Mouse (Mus musculus) MEL-GATA-1-ER (cell line): ENCODE data around the gene Jsrp1.

Source experiments
- DNase-seq: peaks from one replicate; pipeline ENCODE4 v3.0.0-alpha.2; 2012; ENCODE audit warnings: low read depth; ENCODE audit errors: extremely low read depth

Gene Jsrp1

DNA sequence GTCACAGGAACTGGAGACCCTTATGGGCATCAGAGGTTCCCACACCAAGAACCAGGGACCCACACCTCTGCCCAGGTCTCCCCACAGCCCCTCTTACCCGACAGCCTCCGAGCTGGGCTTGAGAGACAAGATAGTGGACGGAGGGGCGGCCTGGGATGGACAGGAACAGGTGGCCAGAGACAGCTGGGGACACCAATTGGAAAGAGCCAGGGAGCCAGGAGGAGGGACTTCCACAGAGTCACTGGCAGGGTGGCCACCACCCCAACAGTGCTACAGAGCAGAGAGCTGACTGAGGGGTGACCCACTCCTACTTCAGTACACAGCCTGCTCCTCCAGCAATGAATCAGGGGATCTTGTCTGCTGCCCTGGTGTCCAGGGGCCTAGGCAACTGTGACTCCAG is at the start of gene Jsrp1:
TSS of gene Jsrp1 (minus strand) at position 133 of the 400 bp plus-strand sequence.
- DNase-seq: no peak

- no peak for DNase-seq
Observed at GRCm38 (mm10) chr10:80862305-80862704, 49.0 kb upstream of the Jsrp1 start.

DNA sequence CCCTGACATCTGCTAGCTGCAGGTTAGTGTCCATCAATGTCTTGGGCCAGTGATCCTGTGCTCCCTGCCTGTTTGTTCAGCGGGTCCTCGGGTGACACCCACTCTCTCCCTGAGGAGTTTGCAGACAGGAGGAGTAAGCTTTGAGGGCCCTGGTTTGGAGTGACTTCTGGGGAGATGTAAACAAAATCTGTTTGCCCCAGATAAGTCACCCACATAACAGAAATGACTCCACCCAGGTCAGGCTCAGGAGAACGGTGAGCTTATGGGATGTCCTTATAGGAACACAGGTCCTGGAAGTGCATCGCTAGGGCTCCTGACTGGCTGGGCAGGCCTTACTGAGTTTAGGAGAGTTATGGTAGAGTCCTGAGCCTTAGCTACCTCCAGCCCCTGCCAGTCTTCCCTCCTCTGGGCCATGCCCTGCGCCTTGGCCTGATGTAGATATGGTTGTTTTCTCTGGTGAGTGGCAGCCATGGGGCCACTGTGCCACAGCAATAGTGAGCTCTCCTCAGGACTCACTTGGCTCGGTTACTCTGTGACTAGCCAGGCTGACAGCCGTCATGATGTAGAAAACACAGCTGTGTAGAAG is 45.1 kb upstream of the Jsrp1 start:
- peak; percentile 63 for DNase-seq

DNA sequence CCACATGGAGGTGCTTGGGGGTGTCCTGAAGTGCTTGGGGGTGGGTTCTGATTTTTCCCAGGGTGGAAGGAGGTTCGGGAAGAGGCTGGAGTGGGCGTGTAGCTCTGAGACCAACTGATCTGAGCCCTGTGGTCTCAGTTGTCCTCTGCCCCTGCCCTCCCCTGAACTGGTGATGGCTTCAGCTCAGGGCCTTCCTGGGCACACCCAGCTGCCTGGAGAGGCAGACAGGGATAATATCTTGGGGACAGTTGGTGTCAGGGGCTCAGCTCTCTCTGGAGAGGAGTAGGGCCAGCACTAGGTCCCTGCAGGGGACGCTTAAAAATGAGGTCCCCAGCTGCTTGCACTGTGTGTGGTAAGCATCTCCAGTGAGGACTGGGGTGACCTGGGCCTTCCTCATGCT is 44.5 kb upstream of the Jsrp1 start:
- no peak for DNase-seq

DNA sequence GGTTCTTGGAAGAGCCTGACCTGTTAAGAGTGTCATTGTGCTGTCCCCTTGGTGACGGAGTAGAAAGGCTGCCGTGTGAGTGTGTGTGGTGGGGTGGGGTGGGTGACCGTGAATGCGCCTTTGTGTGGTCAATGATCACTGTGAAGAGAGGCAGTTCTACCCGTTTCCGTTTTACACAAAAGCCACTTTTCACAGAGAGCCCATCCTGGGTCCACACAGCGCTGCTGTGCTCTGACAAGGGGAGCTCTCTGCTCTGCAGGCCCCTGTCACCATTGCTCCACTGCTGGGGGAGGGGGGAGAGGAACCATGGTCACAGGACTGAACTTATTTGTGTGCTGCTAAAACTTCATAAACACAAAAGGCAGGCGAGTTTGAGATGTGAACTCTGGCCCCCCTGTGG is 44.1 kb upstream of the Jsrp1 start:
- no peak for DNase-seq

- DNase-seq: no peak
Observed at GRCm38 (mm10) chr10:80856908-80857307, 43.6 kb upstream of the Jsrp1 start.

GRCm38 (mm10) chr10:80856267-80856666 is 43.0 kb upstream of the Jsrp1 start:
- no peak for DNase-seq

GRCm38 (mm10) chr10:80855749-80856073 is 42.4 kb upstream of the Jsrp1 start:
- DNase-seq: no peak

GRCm38 (mm10) chr10:80854913-80855748 is 41.8 kb upstream of the Jsrp1 start, which contains the start of the genes Lsm7 and Sppl2b:
TSS of gene Lsm7 (minus strand) at chr10:80855209.
TSS of gene Sppl2b (plus strand) at chr10:80855275.
- peak; percentile 74 for DNase-seq

GRCm38 (mm10) chr10:80848571-80848970 is 35.3 kb upstream of the Jsrp1 start:
- no peak for DNase-seq

- no peak for DNase-seq
Observed at GRCm38 (mm10) chr10:80845732-80846131, 32.4 kb upstream of the Jsrp1 start.

GRCm38 (mm10) chr10:80845055-80845693 is 31.9 kb upstream of the Jsrp1 start:
- DNase-seq: no peak

DNA sequence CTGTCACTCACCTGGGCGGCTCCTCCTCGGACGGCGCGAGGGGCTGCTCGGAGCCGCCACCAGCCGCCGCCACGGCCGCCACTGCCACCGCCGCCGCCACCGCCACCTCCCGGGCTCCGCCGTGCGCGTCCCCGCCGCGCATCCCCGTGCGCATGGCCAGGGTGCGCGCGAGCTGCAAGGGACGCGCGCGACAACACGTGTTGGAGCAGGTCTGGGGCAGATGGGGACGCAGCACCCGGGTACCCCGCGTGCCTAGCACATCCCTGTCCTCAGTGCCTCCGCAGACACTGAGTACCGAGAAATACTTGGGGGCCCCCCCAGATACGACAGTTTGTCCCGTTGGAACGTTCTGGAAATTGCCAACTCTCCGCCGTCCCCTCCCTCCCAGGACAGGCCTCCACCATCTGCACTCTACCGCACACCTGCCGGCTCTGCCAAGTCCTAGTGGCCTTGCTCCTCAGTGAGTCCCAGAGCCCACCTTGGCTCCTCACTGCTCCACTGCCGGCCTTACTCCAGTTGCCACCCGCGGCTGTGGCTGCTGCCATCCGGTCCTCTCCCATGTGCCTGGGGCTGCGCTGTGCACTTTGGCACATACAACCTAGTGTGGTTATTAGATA is 30.7 kb upstream of the Jsrp1 start, which contains the start of gene Lingo3:
TSS of gene Lingo3 (minus strand) at position 109 of the 617 bp plus-strand sequence.
- no peak for DNase-seq

GRCm38 (mm10) chr10:80843087-80843930 is 30.0 kb upstream of the Jsrp1 start:
- DNase-seq: no peak

DNA sequence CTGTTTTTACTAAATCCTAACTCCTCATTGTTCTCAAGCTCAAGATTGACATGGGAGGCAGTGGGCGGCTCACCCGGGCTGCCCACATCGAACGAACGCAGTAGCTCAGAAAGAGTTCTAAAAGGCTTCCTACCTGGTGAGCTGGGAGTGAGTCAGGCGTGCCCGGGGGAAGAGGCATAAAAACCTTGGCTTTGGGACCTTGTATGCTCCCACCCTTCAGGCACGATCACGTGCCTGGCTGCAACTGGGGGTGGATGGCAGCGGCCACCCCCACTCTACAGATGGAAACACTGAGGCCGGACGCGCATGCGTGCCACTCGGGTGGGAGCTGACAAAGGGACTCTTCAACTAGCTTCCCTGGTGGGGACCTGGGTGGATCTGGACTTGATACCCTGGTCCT is 29.0 kb upstream of the Jsrp1 start:
- no peak for DNase-seq

DNA sequence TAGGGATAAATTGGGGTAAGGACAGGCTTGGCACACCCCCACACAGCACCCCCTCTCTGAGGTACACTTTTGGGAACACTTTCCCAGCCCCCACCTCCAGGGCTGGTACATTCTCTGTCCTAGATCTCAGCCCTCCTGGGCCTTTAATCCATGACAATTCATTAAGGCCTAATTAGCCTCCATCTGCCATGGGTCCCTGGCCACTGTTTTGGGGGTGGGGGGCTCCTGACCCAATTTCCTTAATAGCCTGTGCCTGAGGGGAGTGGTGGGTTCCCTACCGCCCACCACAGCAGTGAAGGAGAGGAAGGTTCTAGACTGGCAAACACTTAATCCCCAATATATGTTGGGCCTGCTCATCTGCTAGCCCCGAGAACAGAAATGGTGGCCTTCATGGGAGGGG is 28.4 kb upstream of the Jsrp1 start:
- no peak for DNase-seq

DNA sequence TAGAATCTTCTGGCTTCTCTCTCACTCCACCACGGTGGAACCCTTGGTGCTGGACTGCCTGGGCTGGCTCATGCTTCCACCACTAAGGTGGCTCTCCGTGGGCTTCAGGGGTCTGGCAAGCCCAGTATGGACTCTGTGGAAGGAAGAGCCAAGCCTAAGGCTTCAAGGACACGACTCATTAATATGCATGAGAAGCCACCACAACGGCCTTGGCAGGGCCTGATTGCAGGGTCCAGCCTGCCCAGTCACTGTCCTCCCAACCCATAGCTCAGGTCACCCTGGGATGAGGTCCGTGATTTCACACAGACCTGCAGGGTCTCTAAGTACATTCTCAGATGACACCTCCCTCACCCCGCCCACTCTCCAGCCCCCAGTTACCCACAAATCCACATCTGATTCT is 26.6 kb upstream of the Jsrp1 start:
- no peak for DNase-seq

- no peak for DNase-seq
Observed at GRCm38 (mm10) chr10:80838346-80838912, 25.1 kb upstream of the Jsrp1 start.

GRCm38 (mm10) chr10:80837827-80838226 is 24.5 kb upstream of the Jsrp1 start:
- no peak for DNase-seq

- DNase-seq: no peak
Observed at GRCm38 (mm10) chr10:80836949-80837379, 23.7 kb upstream of the Jsrp1 start.

DNA sequence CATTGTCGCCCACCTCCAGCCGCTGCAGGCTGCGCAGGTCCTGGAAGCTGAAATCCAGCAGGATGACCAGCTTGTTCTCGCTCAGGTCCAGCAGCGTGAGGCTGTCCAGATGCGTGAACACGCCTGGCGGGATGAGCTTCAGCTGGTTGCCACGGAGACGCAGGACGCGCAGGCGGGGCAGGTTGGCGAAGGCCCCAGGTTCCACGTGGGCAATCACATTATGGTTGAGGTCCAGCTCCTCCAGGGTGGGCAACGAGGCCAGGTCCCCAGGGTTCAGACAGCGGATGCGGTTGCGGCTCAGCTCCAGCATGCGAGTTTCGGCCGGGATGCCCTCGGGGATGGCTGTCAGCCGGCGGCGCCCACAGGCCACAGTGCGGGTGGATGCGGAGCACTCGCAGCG is 22.3 kb upstream of the Jsrp1 start:
- DNase-seq: no peak
